Mouse (Mus musculus) kidney, adult 2 months (tissue): ENCODE measurements around the gene Anxa6. TPM values are rescaled to one million over a fixed set of nuclear protein-coding genes. Genes with fewer than 3 reads are reported as not detected.

Experiments used
- DNase-seq: peaks from one replicate; pipeline ENCODE4 v3.0.0; 2021
- H3K27ac ChIP-seq: fragments of 200-500 bp; 2 replicates; pipeline ENCODE4 v1.5.1; 2012; ENCODE audit warnings: low read depth, low read length, control low read depth, inconsistent platforms; ENCODE audit not compliant: insufficient read depth
- H3K27me3 ChIP-seq: fragments of 200-500 bp; replicated peaks from 2 replicates; pipeline ENCODE4 v1.6.1; 2012; ENCODE audit warnings: mild to moderate bottlenecking, moderate library complexity, low read length, inconsistent platforms; ENCODE audit not compliant: control insufficient read depth, insufficient read depth
- H3K36me3 ChIP-seq: fragments of 200-500 bp; 2 replicates; pipeline ENCODE4 v1.6.1; 2012; ENCODE audit warnings: mild to moderate bottlenecking, moderate library complexity, low read length, inconsistent platforms; ENCODE audit not compliant: control insufficient read depth, insufficient read depth
- H3K4me1 ChIP-seq: fragments of 200-500 bp; 2 replicates; pipeline ENCODE4 v1.6.1; 2011; ENCODE audit warnings: low read length; ENCODE audit not compliant: control insufficient read depth, insufficient read depth
- H3K4me3 ChIP-seq: fragments of 200-500 bp; 2 replicates; pipeline ENCODE4 v1.5.1; 2011; ENCODE audit warnings: mild to moderate bottlenecking, low read depth, low read length, control low read depth; ENCODE audit not compliant: insufficient read depth
- CTCF ChIP-seq: fragments of 200-500 bp; conservative IDR thresholded peaks from 2 replicates; pipeline ENCODE4 v1.5.1; 2011; ENCODE audit warnings: low read depth, mild to moderate bottlenecking, control low read depth, low read length, moderate library complexity, mixed read lengths; ENCODE audit not compliant: insufficient read depth, insufficient read length
- POLR2A ChIP-seq: fragments of 200-500 bp; IDR thresholded peaks from one replicate; pipeline ENCODE4 v1.6.1; 2011; ENCODE audit warnings: low read depth, low read length, control low read depth
- WGBS: fragments of 180-500 bp; shearing (Covaris S2); methylation state at CpG from one replicate; pipeline ENCODE4 v1.1.7; 2018; 5-methylcytosine and 5-hydroxymethylcytosine counted together
- polyA plus RNA-seq: library from polyadenylated mRNA; depleted of rRNA; stranded (reverse); fragments of >200 nt; gene quantifications from 2 replicates; pipeline ENCODE4 v1.2.3, GENCODE M21; 2012; rRNA removed

The Anxa6 gene
- polyA plus RNA-seq = 76.5 and 87.9 TPM in 2 replicates

GRCm38 (mm10) chr11:55033040-55033660 is at the start of gene Anxa6:
Gene Anxa6 (minus strand): TSS chr11:55033445.
- Histone ChIP-seq H3K36me3 (no peaks in the 10 kb centered on the region), H3K4me3 (peak within 1 kb of the TSS; percentile 87), H3K27me3 (no peaks in the 10 kb centered on the region), H3K4me1 (peaks cover 15% of the 10 kb centered on the region), H3K27ac (peak within 1 kb of the TSS; percentile 67)
- TF ChIP-seq POLR2A (peak; percentile 63), CTCF (no peak)
- WGBS = under 1% methylated on average over 41 of the region's 41 CpGs
- DNase-seq = peak; percentile 86

- no peak overlapping the region for H3K27ac ChIP-seq
- H3K36me3 ChIP-seq = no peaks in the 10 kb centered on the region
- H3K4me1 ChIP-seq = no peaks in the 10 kb centered on the region; the same call in 1 of the 2 replicates
- no peak overlapping the region for H3K4me3 ChIP-seq
- TF ChIP-seq CTCF = no peak
- TF ChIP-seq POLR2A = no peak
- no peak for DNase-seq
- WGBS = 94% methylated on average over 9 of the region's 9 CpGs
- no peaks in the 10 kb centered on the region for H3K27me3 ChIP-seq
These were observed 48.0 kb upstream of the Anxa6 start for GRCm38 (mm10) chr11:55081206-55081605.

- WGBS = 98% methylated on average over 4 of the region's 4 CpGs
- Histone ChIP-seq H3K4me3 (no peak overlapping the region), H3K27me3 (no peaks in the 10 kb centered on the region), H3K4me1 (peaks cover 2% of the 10 kb centered on the region; the same call in 1 of the 2 replicates), H3K27ac (no peak overlapping the region), H3K36me3 (no peaks in the 10 kb centered on the region)
- no peak for DNase-seq
- TF ChIP-seq POLR2A = no peak
- TF ChIP-seq CTCF = no peak
These were observed 45.9 kb upstream of the Anxa6 start for GRCm38 (mm10) chr11:55079180-55079579.

- DNase-seq = peak; percentile 6
- H3K27ac ChIP-seq = no peak overlapping the region; the same call in 1 of the 2 replicates
These were observed 45.3 kb upstream of the Anxa6 start for GRCm38 (mm10) chr11:55078502-55078901.

GRCm38 (mm10) chr11:55077331-55078231 is 44.3 kb upstream of the Anxa6 start, which contains the start of gene Ccdc69:
Gene Ccdc69 (minus strand): TSS chr11:55078131.
- H3K36me3 ChIP-seq = no peaks in the 10 kb centered on the region
- H3K4me1 ChIP-seq = peaks cover 2% of the 10 kb centered on the region; the same call in 1 of the 2 replicates
- peak within 1 kb of the TSS; percentile 7; the same call in 1 of the 2 replicates for H3K27ac ChIP-seq
- peak; percentile 67 for DNase-seq
- H3K27me3 ChIP-seq = no peaks in the 10 kb centered on the region
- TF ChIP-seq CTCF (no peak), POLR2A (no peak)
- peak within 1 kb of the TSS; percentile 50 for H3K4me3 ChIP-seq
- WGBS = 1% methylated on average over 50 of the region's 50 CpGs

More at GRCm38 (mm10) chr11:55078502-55078901, 45.3 kb upstream of the Anxa6 start:
- no peaks in the 10 kb centered on the region for H3K36me3 ChIP-seq
- no peaks in the 10 kb centered on the region for H3K27me3 ChIP-seq
- no peak for TF ChIP-seq POLR2A
- no peak overlapping the region for H3K4me3 ChIP-seq
- H3K4me1 ChIP-seq = peaks cover 2% of the 10 kb centered on the region; the same call in 1 of the 2 replicates
- WGBS = 69% methylated on average over 3 of the region's 3 CpGs

- Histone ChIP-seq H3K4me3 (no peak overlapping the region), H3K36me3 (no peaks in the 10 kb centered on the region), H3K27me3 (no peaks in the 10 kb centered on the region), H3K4me1 (peaks cover 2% of the 10 kb centered on the region; the same call in 1 of the 2 replicates), H3K27ac (no peak overlapping the region)
- TF ChIP-seq POLR2A (no peak), CTCF (no peak)
- no peak for DNase-seq
- WGBS = 86% methylated on average over 5 of the region's 5 CpGs
These were observed 43.0 kb upstream of the Anxa6 start for GRCm38 (mm10) chr11:55076234-55076633.

- TF ChIP-seq POLR2A (no peak), CTCF (no peak)
- 19% methylated on average over 2 of the region's 2 CpGs for WGBS
- no peak overlapping the region for H3K4me3 ChIP-seq
- DNase-seq = peak; percentile 43
- H3K27me3 ChIP-seq = no peaks in the 10 kb centered on the region
- H3K36me3 ChIP-seq = no peaks in the 10 kb centered on the region
- H3K27ac ChIP-seq = no peak overlapping the region
- peaks cover 2% of the 10 kb centered on the region; the same call in 1 of the 2 replicates for H3K4me1 ChIP-seq
These were observed 42.4 kb upstream of the Anxa6 start for GRCm38 (mm10) chr11:55075602-55076001.
